Comparison of ENCODE assay signal across 10 mouse cellular contexts in genomic region chrX:103321146-103321545, GRCm38 (mm10). TPM values are rescaled to one million over a fixed set of nuclear protein-coding genes. Genes with fewer than 3 reads are reported as not detected.
DNase-seq lines count a peak whose midpoint lies in the region; ATAC-seq lines count a peak whose summit lies in the region.
"Had no signal": no experiment of that assay in that cellular context is flagged by ENCODE, and none has a peak within 500 bp of the region (broad histone marks: within the 10 kb centered on the region; RNA-seq: fewer than 3 reads in every experiment).

Gene Cdx4, plus strand, starts transcription at chrX:103321398.

- 15% methylated on average over 13 of the region's 13 CpGs for WGBS in liver, embryonic 13.5 days (ENCODE audit: insufficient replicate concordance)
- WGBS in forebrain, embryonic 11.5 days: 21% methylated on average over 13 of the region's 13 CpGs
- 38% methylated on average over 13 of the region's 13 CpGs for WGBS in intestine, embryonic 16.5 days
- WGBS in neural tube, embryonic 14.5 days: 26% methylated on average over 13 of the region's 13 CpGs

- no peaks in the 10 kb centered on the region for H3K36me3 ChIP-seq in liver, embryonic 13.5 days
- no peaks in the 10 kb centered on the region for H3K36me3 ChIP-seq in forebrain, embryonic 11.5 days (ENCODE audit: control insufficient read depth, insufficient read depth, low read length)
- no peaks in the 10 kb centered on the region for H3K36me3 ChIP-seq in intestine, embryonic 16.5 days (ENCODE audit: control insufficient read depth, insufficient read depth, low read length)
- H3K36me3 ChIP-seq in neural tube, embryonic 14.5 days (ENCODE audit: control insufficient read depth, insufficient read depth, low read length): no peaks in the 10 kb centered on the region
- H3K36me3 ChIP-seq: liver, embryonic 15.5 days had no signal

- H3K4me2 ChIP-seq in liver, embryonic 13.5 days: peak within 1 kb of the TSS; percentile 21; the same call in 1 of the 2 replicates
- H3K4me2 ChIP-seq in forebrain, embryonic 11.5 days (ENCODE audit: low read depth, low read length, severe bottlenecking): peak within 1 kb of the TSS; percentile 21; the same call in 1 of the 2 replicates
- no peak within 1 kb of the TSS for H3K4me2 ChIP-seq in intestine, embryonic 16.5 days (ENCODE audit: low read depth, low read length)
- peak within 1 kb of the TSS; percentile 24; the same call in 1 of the 2 replicates for H3K4me2 ChIP-seq in neural tube, embryonic 14.5 days (ENCODE audit: low read depth, low read length)
- H3K4me2 ChIP-seq: liver, embryonic 15.5 days had no signal

- H3K4me3 ChIP-seq in liver, embryonic 13.5 days (replicated peaks): no peak within 1 kb of the TSS
- H3K4me3 ChIP-seq in forebrain, embryonic 11.5 days (ENCODE audit: low read depth, low read length): no peak within 1 kb of the TSS
- 0 out of 2 replicates have a peak within 1 kb of the TSS, but pooled peaks have one; percentile 12 for H3K4me3 ChIP-seq in intestine, embryonic 16.5 days (ENCODE audit: low read length)
- H3K4me3 ChIP-seq in neural tube, embryonic 14.5 days (ENCODE audit: low read depth, low read length): no peak within 1 kb of the TSS
- H3K4me3 ChIP-seq: erythroblast, embryonic 14.5 days; liver, embryonic 15.5 days had no signal

- no peaks in the 10 kb centered on the region for H3K4me1 ChIP-seq in liver, embryonic 13.5 days (replicated peaks)
- H3K4me1 ChIP-seq in forebrain, embryonic 11.5 days (replicated peaks; ENCODE audit: control insufficient read depth, insufficient read depth, low read length): no peaks in the 10 kb centered on the region
- H3K4me1 ChIP-seq in intestine, embryonic 16.5 days (ENCODE audit: control insufficient read depth, insufficient read depth, low read length): no peaks in the 10 kb centered on the region
- H3K4me1 ChIP-seq in neural tube, embryonic 14.5 days (ENCODE audit: control insufficient read depth, insufficient read depth, low read length): no peaks in the 10 kb centered on the region
- H3K4me1 ChIP-seq: liver, embryonic 15.5 days had no signal

- no peak within 1 kb of the TSS for H3K27ac ChIP-seq in liver, embryonic 13.5 days
- no peak within 1 kb of the TSS for H3K27ac ChIP-seq in forebrain, embryonic 11.5 days (ENCODE audit: low read depth, low read length)
- H3K27ac ChIP-seq in intestine, embryonic 16.5 days (ENCODE audit: low read length): no peak within 1 kb of the TSS
- H3K27ac ChIP-seq in neural tube, embryonic 14.5 days (ENCODE audit: low read depth, low read length): no peak within 1 kb of the TSS
- H3K27ac ChIP-seq: liver, embryonic 15.5 days had no signal

- DNase-seq in liver, embryonic 13.5 days: no peak
- no peak for DNase-seq in liver
- DNase-seq in forebrain, embryonic 11.5 days (ENCODE audit: low spot score): no peak
- no peak for DNase-seq in right cerebral cortex, adult 2 months (ENCODE audit: low spot score in 2 of 2)
- no peak for DNase-seq in left cerebral cortex, adult 8-10 months (ENCODE audit: low spot score in 2 of 2)
- DNase-seq: thymus, postnatal 36 days had no signal

- H3K27me3 ChIP-seq in liver, embryonic 13.5 days: peaks cover 62% of the 10 kb centered on the region
- peaks cover 45% of the 10 kb centered on the region for H3K27me3 ChIP-seq in forebrain, embryonic 11.5 days (ENCODE audit: control insufficient read depth, insufficient read depth, low read length)
- H3K27me3 ChIP-seq in intestine, embryonic 16.5 days (replicated peaks; ENCODE audit: control insufficient read depth, insufficient read depth, low read length): peaks cover 25% of the 10 kb centered on the region
- H3K27me3 ChIP-seq in neural tube, embryonic 14.5 days (ENCODE audit: control insufficient read depth, insufficient read depth, low read length): peaks cover 19% of the 10 kb centered on the region

- H3K9me3 ChIP-seq in liver, embryonic 13.5 days (replicated peaks): no peaks in the 10 kb centered on the region
- no peaks in the 10 kb centered on the region for H3K9me3 ChIP-seq in forebrain, embryonic 11.5 days (ENCODE audit: control insufficient read depth, low read length)
- H3K9me3 ChIP-seq in intestine, embryonic 16.5 days (ENCODE audit: control insufficient read depth, low read length): no peaks in the 10 kb centered on the region
- H3K9me3 ChIP-seq in neural tube, embryonic 14.5 days (ENCODE audit: control insufficient read depth, low read length): no peaks in the 10 kb centered on the region
- H3K9me3 ChIP-seq: liver, embryonic 15.5 days had no signal

- no peak within 1 kb of the TSS for H3K9ac ChIP-seq in liver, embryonic 13.5 days
- no peak within 1 kb of the TSS for H3K9ac ChIP-seq in forebrain, embryonic 11.5 days (ENCODE audit: low read length)
- H3K9ac ChIP-seq in intestine, embryonic 16.5 days (ENCODE audit: low read depth, low read length): no peak within 1 kb of the TSS
- no peak within 1 kb of the TSS for H3K9ac ChIP-seq in neural tube, embryonic 14.5 days (replicated peaks; ENCODE audit: low read depth, low read length)
- H3K9ac ChIP-seq: liver, embryonic 15.5 days had no signal

- ATAC-seq in liver, embryonic 13.5 days (ENCODE audit: low read depth): no peak
- no peak for ATAC-seq in forebrain, embryonic 11.5 days (replicated peaks; ENCODE audit: low FRiP score)
- ATAC-seq in intestine, embryonic 16.5 days: no peak
- ATAC-seq in neural tube, embryonic 14.5 days (ENCODE audit: low read depth): no peak

RNA-seq across cellular contexts. Expression of gene Cdx4, which starts in this region (rescaled TPM):
- not detected in 2 replicates for polyA plus RNA-seq in liver, embryonic 13.5 days (2015; fragmentation: Nextera tagmentation; extraction: Ambion mirVana)
- polyA plus RNA-seq in forebrain, embryonic 11.5 days (2014; fragmentation: Nextera tagmentation; extraction: Ambion mirVana): not detected in 2 replicates
- not detected in 2 replicates for polyA plus RNA-seq in intestine, embryonic 16.5 days (2015; fragmentation: Nextera tagmentation; extraction: Ambion mirVana)
- not detected in 2 replicates for polyA plus RNA-seq in neural tube, embryonic 14.5 days (2014; fragmentation: Nextera tagmentation; extraction: Ambion mirVana)
- not detected for total RNA-seq in left cerebral cortex, adult 8-10 months (2022)
- polyA plus RNA-seq: erythroblast, embryonic 14.5 days; liver, embryonic 15.5 days had no signal
